Mouse (Mus musculus) forebrain, embryonic 11.5 days (tissue): ENCODE measurements at regions not wholly inside any gene's neighbourhood (a gene's known extent, or its start where the extent isn't known, plus 50 kb on each side); places are given as distances from the start of the nearest gene placed in this dataset.

Experiments
- ATAC-seq: fragments of 200-750 bp; cut with Nextera tagmentation; replicated peaks from 2 replicates; pipeline ENCODE4 v1.8.0; 2017; ENCODE audit warnings: moderate TSS enrichment; ENCODE audit not compliant: low FRiP score
- DNase-seq: peaks from one replicate; pipeline ENCODE4 v3.0.0-alpha.2; 2017; ENCODE audit warnings: low spot score
- H3K27ac ChIP-seq: fragments of 300-500 bp; sonication (generic); 2 replicates; pipeline ENCODE4 v1.5.1; 2014; ENCODE audit warnings: low read depth, low read length
- H3K27me3 ChIP-seq: fragments of 300-500 bp; sonication (generic); 2 replicates; pipeline ENCODE4 v1.6.1; 2014; ENCODE audit warnings: mild to moderate bottlenecking, low read length, mixed read lengths; ENCODE audit not compliant: control insufficient read depth, insufficient read depth
- H3K36me3 ChIP-seq: fragments of 300-500 bp; sonication (generic); 2 replicates; pipeline ENCODE4 v1.6.1; 2014; ENCODE audit warnings: mild to moderate bottlenecking, low read length, moderate library complexity, mixed read lengths; ENCODE audit not compliant: control insufficient read depth, insufficient read depth
- H3K4me1 ChIP-seq: fragments of 300-500 bp; sonication (generic); replicated peaks from 2 replicates; pipeline ENCODE4 v1.6.1; 2014; ENCODE audit warnings: low read length, mixed read lengths; ENCODE audit not compliant: control insufficient read depth, insufficient read depth
- H3K4me2 ChIP-seq: fragments of 300-500 bp; sonication (generic); 2 replicates; pipeline ENCODE4 v1.6.1; 2014; ENCODE audit warnings: low read depth, mild to moderate bottlenecking, low read length, moderate library complexity, mixed read lengths; ENCODE audit not compliant: severe bottlenecking
- H3K4me3 ChIP-seq: fragments of 300-500 bp; sonication (generic); 2 replicates; pipeline ENCODE4 v1.5.1; 2014; ENCODE audit warnings: low read depth, low read length
- H3K9ac ChIP-seq: fragments of 300-500 bp; sonication (generic); 2 replicates; pipeline ENCODE4 v1.6.1; 2014; ENCODE audit warnings: low read length
- H3K9me3 ChIP-seq: fragments of 300-500 bp; sonication (generic); 2 replicates; pipeline ENCODE4 v1.6.1; 2016; ENCODE audit warnings: low read length, mixed read lengths; ENCODE audit not compliant: control insufficient read depth
- WGBS: fragments of 180-500 bp; shearing (Covaris S2); extraction: QIAGEN DNeasy Blood & Tissue Kit; methylation state at CpG from one replicate; pipeline ENCODE4 v1.1.7; 2014; 5-methylcytosine and 5-hydroxymethylcytosine counted together

GRCm38 (mm10) chr5:126967076-126967475 lies 274.5 kb upstream of the Tmem132c start:
- no peak for DNase-seq
- no peak for ATAC-seq
- no peaks in the 10 kb centered on the region for H3K9me3 ChIP-seq
- H3K9ac ChIP-seq = no peak overlapping the region
- H3K27ac ChIP-seq = no peak overlapping the region
- no peaks in the 10 kb centered on the region for H3K27me3 ChIP-seq
- no peaks in the 10 kb centered on the region for H3K4me1 ChIP-seq
- H3K4me3 ChIP-seq = no peak overlapping the region
- H3K36me3 ChIP-seq = no peaks in the 10 kb centered on the region
- WGBS = 89% methylated on average over 4 of the region's 4 CpGs
- H3K4me2 ChIP-seq = no peak overlapping the region

GRCm38 (mm10) chr5:126969373-126969772 lies 272.2 kb upstream of the Tmem132c start:
- no peaks in the 10 kb centered on the region for H3K36me3 ChIP-seq
- H3K4me3 ChIP-seq = no peak overlapping the region
- no peaks in the 10 kb centered on the region for H3K27me3 ChIP-seq
- ATAC-seq (no peak), DNase-seq (no peak)
- no peak overlapping the region for H3K27ac ChIP-seq
- no peaks in the 10 kb centered on the region for H3K4me1 ChIP-seq
- no peak overlapping the region for H3K4me2 ChIP-seq
- 90% methylated on average over 8 of the region's 8 CpGs for WGBS
- no peaks in the 10 kb centered on the region for H3K9me3 ChIP-seq
- H3K9ac ChIP-seq = no peak overlapping the region

GRCm38 (mm10) chr5:126971284-126971683 lies 270.3 kb upstream of the Tmem132c start:
- H3K4me1 ChIP-seq = no peaks in the 10 kb centered on the region
- no peak for DNase-seq
- no peak overlapping the region for H3K27ac ChIP-seq
- no peak for ATAC-seq
- no peaks in the 10 kb centered on the region for H3K36me3 ChIP-seq
- 69% methylated on average over 2 of the region's 2 CpGs for whole genome bisulfite sequencing
- no peak overlapping the region for H3K4me2 ChIP-seq
- H3K27me3 ChIP-seq = no peaks in the 10 kb centered on the region
- no peak overlapping the region for H3K4me3 ChIP-seq
- no peaks in the 10 kb centered on the region for H3K9me3 ChIP-seq
- H3K9ac ChIP-seq = no peak overlapping the region

DNA sequence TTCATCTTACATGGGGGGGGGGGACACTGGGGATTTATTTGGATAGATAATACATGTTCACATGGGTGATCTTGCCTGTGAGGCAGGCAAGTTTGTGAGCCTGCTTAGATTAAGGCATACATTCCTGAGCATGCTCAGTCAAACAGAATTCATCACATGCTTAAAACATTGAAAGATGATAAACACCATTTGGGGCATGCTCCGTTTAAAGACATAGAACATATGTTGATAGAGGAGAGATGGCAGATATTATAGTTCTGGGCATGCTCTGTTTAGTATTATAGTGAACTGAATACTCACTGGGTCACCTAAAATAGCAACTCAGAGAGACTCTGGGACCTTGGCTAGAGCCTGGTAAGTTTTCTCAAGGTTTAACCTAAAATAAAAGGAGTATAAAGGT lies 269.6 kb upstream of the Tmem132c start:
- H3K9me3 ChIP-seq = no peaks in the 10 kb centered on the region
- H3K9ac ChIP-seq = no peak overlapping the region
- DNase-seq (no peak), ATAC-seq (no peak)
- no peaks in the 10 kb centered on the region for H3K36me3 ChIP-seq
- no peak overlapping the region for H3K4me3 ChIP-seq
- H3K27me3 ChIP-seq = no peaks in the 10 kb centered on the region
- WGBS = 88% methylated on average over 1 of the region's 1 CpGs
- no peak overlapping the region for H3K4me2 ChIP-seq
- H3K27ac ChIP-seq = no peak overlapping the region
- H3K4me1 ChIP-seq = no peaks in the 10 kb centered on the region

DNA sequence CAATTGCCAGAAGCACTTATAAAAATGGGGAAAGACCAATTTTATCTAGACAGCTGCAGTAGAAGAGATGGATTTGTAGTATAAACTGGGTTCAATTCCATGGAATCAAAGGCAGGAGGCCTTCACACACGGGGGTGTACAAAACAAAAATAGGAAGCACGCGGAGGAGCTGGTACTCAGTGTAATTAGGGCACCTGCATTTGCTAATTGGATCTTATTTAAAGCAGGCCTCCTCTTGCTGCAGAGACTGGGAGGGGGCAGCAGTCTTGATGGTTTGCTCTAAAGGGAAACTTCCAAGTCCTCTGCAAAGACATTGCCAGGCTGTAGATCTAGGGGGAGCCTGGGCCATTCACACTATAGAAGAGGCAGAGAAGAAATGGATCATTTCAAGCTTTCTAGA lies 268.2 kb upstream of the Tmem132c start:
- H3K27ac ChIP-seq = no peak overlapping the region
- H3K4me2 ChIP-seq = no peak overlapping the region
- H3K9ac ChIP-seq = no peak overlapping the region
- H3K4me1 ChIP-seq = no peaks in the 10 kb centered on the region
- no peak overlapping the region for H3K4me3 ChIP-seq
- WGBS = 11% methylated on average over 3 of the region's 3 CpGs
- ATAC-seq (peak; percentile 76; the same call in 1 of the 2 replicates), DNase-seq (peak; percentile 50)
- H3K9me3 ChIP-seq = no peaks in the 10 kb centered on the region; the same call in 1 of the 2 replicates
- no peaks in the 10 kb centered on the region for H3K36me3 ChIP-seq
- no peaks in the 10 kb centered on the region for H3K27me3 ChIP-seq

DNA sequence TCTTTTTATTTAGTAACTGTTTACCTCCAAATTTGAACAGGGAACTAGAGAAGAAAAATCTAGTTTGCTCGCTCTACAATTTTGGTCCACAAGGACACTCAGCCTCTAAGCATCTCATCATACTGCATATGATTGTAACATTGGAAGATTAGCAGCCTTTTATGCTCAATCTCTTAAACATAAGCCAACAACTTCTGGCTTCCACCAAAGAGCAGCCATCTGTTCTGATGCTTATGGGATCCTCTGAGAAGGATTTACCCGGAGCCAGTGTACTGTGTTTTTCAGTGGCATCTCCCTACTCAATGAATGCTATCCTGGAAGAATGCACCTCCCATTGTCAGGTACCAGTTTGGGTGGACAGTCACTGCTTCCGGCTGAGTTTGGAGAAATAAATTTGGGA lies 267.0 kb upstream of the Tmem132c start:
- H3K27ac ChIP-seq = no peak overlapping the region
- H3K9me3 ChIP-seq = no peaks in the 10 kb centered on the region; the same call in 1 of the 2 replicates
- no peak overlapping the region for H3K9ac ChIP-seq
- no peaks in the 10 kb centered on the region for H3K4me1 ChIP-seq
- no peaks in the 10 kb centered on the region for H3K36me3 ChIP-seq
- no peak for DNase-seq
- no peak for ATAC-seq
- H3K4me2 ChIP-seq = no peak overlapping the region
- 90% methylated on average over 3 of the region's 3 CpGs for WGBS
- H3K4me3 ChIP-seq = no peak overlapping the region
- H3K27me3 ChIP-seq = no peaks in the 10 kb centered on the region

GRCm38 (mm10) chr5:126995577-126995976 lies 246.0 kb upstream of the Tmem132c start:
- no peak for DNase-seq
- no peak for ATAC-seq
- no peak overlapping the region for H3K4me3 ChIP-seq
- H3K9me3 ChIP-seq = no peaks in the 10 kb centered on the region
- no peak overlapping the region for H3K9ac ChIP-seq
- no peaks in the 10 kb centered on the region for H3K4me1 ChIP-seq
- 68% methylated on average over 6 of the region's 6 CpGs for WGBS
- H3K27ac ChIP-seq = no peak overlapping the region
- no peaks in the 10 kb centered on the region for H3K27me3 ChIP-seq
- no peak overlapping the region for H3K4me2 ChIP-seq
- no peaks in the 10 kb centered on the region for H3K36me3 ChIP-seq

DNA sequence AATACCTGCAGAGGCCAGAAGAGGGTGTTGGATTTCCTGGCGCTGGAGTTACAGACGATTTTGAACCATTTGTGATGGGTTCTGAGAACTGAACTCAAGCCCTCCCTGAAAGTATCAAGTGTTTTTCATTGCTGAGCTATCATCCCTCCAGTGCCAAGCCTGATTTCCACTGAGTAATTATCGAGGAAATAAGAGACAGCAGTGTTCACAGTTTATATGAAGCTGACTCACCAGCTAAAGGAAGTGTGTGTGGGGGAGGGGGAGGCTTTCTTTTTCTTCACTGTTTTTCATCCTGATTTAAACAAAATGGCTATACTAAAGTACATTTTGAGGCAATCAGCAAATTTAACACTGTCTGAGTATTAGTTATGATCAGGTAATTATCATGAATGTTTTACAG lies 227.4 kb upstream of the Tmem132c start:
- no peaks in the 10 kb centered on the region for H3K27me3 ChIP-seq
- 88% methylated on average over 3 of the region's 3 CpGs for WGBS

GRCm38 (mm10) chr5:127016467-127017060 lies 225.0 kb upstream of the Tmem132c start:
- Histone ChIP-seq H3K9ac (no peak overlapping the region), H3K4me1 (no peaks in the 10 kb centered on the region), H3K27me3 (no peaks in the 10 kb centered on the region), H3K36me3 (no peaks in the 10 kb centered on the region), H3K4me2 (no peak overlapping the region), H3K27ac (no peak overlapping the region), H3K4me3 (no peak overlapping the region), H3K9me3 (no peaks in the 10 kb centered on the region)
- ATAC-seq = no peak
- 65% methylated on average over 4 of the region's 4 CpGs for WGBS
- no peak for DNase-seq

More for the DNA sequence above, 227.4 kb upstream of the Tmem132c start:
- Histone ChIP-seq H3K9ac (no peak overlapping the region), H3K36me3 (no peaks in the 10 kb centered on the region), H3K4me2 (no peak overlapping the region), H3K9me3 (no peaks in the 10 kb centered on the region), H3K4me1 (no peaks in the 10 kb centered on the region), H3K4me3 (no peak overlapping the region), H3K27ac (no peak overlapping the region)
- ATAC-seq (no peak), DNase-seq (no peak)
